Mouse (Mus musculus) layer of hippocampus, adult 9-11 months (tissue): ENCODE data around the gene Traf5.
A peak's percentile ranks its signal among the peaks of the same experiment; 100 is the strongest.

ENCODE experiments used
- DNase-seq: peaks from one replicate; pipeline ENCODE4 v3.0.0; 2022

The Traf5 gene

DNA sequence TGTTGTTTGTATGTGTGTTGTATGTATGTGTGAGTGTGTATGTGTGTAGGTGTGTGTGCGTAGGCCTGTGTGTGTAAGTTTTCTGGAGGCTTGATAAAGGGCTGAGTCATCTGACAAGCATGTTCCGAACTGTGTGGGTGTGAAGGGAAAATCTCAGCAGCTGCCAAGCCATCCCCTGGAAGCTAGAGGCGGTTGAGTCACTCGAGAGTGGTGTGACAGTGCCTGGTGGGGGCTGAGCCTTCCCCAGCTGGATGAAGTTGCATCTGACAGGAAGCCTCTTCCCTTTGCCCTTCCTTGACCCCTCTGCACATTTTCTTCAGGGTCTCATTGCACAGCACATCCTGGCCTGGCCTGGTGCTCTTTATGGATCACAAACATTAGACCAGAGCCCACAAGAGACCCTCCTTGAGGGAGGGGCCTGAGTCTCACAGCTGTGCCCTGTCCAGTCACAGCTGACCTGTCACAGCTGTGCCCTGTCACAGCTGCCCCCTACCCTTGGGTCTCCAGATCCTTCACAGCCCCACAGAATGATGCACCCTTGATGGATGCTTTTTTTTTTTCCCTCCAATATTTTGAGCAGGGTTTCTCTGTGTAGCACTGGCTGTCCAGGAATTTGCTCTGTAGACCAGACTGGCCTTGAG, 30.6 kb downstream of the Traf5 start:
- DNase-seq = peak; percentile 84

DNA sequence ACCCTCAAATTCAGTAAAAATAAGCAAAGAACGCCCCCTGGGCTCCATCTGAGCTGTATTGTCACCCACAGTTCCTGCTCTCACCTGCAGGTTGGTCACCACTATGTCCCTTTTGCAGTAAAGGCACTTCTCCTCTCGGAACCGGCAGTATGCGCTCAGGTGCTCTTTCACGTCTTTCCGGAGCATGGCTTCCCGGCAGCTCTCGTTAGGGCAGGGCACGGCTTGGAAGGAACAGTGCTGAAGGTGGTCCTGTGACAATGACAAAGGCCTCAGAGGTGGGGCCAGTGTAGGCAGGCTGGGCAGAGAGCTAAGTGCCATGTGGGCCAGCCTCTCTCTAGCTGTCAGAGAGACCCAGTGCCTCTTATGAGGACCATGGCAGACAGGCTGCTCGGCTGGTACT, 33.4 kb downstream of the Traf5 start:
- DNase-seq = no peak

DNA sequence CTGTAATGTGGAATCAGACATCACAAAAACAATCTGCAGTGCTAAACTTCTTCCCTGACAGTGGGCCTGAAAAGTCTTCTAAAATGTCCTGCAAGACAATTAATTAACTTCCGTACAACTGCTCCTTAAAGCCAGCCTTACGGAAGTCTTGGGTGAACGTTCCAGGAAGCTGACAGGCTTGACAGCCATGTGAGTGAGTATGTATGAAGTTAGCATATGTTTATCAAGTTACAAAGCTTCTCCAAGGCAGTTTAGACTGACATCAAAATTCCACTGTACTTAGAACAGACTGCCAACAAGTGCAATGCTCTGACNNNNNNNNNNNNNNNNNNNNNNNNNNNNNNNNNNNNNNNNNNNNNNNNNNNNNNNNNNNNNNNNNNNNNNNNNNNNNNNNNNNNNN, 38.6 kb downstream of the Traf5 start:
- no peak for DNase-seq

DNA sequence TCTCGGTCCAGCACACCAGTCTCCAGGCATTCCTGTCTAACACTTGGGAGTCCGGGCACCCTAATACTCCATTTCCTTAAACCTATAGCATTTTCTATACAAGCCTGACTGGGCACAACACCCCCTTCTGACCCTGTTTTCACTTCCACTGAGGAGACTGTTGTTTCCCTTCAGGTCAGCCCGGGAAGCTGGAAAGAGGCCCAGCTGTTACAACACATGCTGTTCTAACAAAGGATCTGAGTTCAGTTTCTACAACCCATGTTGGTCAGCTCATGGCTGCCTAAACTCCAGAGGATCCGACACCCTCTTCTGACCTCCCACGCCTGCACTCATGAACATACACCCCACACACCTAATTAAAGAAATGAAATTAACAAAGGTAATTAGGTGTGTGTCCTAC, 39.4 kb downstream of the Traf5 start:
- DNase-seq = no peak

DNA sequence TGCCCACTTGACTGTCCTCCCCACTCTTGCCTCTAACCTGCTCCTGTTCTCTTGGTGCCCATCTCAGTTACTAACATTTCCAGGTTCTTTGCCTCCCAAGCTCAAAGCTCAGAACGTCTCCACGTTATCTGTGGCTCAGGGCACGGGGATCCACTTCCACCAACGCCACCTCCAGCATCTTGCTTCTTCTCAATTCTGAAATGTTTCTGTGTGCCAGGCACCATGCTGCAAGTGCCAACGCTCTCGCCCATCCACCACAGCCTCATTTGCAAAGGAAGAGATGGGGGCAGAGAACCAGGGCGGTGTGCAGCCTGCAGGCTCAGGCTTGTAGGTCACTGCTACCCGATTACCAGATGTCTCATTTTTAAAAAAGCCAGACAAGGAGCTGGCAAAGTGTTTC, 39.9 kb downstream of the Traf5 start:
- DNase-seq = no peak

DNA sequence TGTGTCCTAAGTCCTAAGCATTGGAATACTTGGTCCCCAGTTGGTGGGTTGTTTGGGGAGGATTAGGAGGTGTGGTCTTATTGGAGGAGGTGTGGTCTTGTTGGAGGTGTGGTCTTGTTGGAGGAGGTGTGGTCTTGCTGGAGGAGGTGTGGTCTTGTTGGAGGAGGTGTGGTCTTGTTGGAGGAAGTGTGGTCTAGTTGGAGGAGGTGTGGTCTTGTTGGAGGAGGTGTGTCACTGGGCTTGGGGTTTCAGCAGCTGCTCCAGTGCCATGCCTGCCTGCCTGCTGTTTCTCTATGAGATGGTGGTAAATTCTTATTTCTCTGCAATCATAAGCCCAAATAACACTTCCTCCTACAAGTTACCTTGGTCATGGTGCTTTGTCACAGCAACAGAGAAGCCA, 93.3 kb downstream of the Traf5 start:
- no peak for DNase-seq

DNA sequence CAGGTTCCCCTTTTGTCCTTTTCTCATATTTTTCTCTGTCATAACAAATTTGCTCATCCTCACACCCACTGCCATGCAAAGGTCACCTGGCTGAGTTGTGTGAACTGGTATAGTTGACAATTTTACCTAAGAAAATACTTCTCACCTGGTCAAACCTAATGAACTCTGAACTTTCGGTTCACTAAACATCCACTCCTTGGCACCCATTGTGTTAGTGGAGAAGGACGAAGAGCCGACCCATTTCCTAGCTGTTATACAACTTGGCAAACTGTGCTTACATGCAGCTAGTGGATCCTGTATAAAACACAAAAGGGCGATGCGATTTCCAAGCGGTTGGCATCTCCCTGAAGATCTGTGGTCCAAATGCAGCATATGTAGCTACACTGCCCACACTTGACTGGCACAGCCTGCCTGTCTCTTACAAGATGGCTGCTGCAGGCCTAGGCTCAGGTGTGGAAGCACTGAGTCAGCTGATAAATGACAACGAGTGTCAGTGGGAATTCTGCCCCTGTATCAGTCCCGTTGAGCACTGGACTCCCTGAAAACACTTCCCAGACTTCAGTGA, 95.7 kb downstream of the Traf5 start:
- DNase-seq = peak; percentile 30

DNA sequence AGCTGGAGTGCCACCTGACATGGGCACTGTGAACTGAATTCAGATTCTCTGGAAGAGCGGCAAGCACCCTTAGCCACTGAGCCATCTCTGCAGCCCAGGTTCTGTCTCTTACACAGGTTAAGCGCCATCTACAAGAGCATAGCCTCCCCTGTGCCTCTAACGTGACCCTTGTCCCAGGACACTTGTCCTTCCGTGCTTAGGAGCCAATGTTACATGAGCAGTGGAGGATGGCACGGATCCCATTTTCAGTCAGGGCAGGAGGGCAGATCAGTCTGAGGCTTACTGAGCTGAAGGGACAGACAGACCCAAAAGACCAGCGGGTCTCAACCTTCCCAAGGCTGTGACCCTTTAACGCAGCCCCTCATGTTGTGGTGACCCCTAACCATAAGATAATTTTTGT, 96.4 kb downstream of the Traf5 start:
- no peak for DNase-seq

DNA sequence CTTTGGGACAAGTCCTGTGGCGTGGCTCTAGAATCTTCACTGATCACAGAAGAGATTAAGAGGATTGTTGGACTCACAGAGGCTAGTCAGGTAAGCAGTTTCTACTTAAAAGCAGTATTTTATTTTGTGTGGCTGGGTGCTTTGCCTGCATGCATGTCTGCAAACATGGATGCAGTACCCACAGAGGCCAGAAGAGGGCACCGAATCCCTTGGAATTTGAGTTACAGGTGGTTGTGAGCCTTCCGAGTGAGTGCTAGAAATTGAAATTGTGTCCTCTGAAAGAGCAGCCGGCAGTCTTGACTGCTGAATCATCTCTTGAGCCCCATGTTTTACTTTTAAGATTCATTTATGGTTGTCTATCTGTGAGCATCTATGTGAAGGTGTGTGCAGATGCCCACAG, 96.9 kb downstream of the Traf5 start:
- DNase-seq = peak; percentile 38

DNA sequence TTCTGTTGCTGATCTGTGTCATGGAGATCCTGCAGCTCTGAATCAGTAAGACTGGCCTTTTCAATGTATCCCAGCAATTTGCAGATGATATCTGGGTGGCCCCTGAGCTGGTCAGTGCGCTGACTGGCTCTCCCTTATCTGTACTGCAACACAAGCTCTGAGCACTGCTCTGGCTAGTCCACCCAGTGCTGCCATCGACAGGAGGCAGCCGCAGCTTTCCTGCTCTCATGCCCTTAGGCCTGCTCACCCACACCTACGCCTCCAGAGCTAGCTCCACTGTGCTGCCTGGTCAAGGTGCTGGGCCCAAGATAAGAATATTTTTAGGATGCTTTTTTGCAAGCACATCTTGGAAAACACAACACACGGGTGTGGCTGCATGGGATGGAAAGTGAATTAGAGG, 97.9 kb downstream of the Traf5 start:
- DNase-seq = no peak

DNA sequence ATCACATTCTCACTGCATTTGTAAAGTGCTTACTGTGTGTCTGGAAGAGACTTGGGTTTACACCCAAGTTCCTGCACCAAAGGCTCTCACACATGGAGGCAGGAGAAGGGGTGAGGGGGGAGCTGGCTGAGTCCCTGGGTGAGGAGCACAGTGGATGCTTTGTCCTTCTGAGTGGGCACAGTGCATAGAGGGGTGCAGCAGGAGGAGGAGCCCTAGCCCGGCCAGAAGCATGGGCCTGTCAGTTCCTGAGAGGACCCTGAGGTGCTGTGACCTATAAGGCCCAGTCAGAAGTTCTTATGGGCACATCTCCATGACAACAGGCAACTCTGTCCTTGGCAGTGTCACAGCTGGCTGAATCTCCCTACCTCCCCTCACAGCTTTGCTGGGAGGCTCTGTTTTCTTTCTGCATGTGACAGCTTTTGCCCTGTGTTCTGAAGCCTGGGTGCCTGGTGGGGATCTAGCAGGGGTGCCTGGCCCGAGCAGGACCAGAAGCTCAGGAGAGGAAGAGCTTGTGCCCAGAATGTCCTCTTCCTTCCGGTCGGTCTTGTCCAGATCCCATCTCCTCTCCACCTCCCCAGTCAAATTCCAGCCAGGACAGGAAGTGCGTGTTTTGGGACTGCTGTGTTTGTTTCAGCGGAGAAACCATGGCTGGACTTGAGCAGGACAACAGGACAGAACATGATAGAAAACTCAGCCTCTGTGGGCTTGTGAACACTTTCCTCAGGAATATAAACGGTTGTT, 100.1 kb downstream of the Traf5 start:
- DNase-seq = peak; percentile 51

DNA sequence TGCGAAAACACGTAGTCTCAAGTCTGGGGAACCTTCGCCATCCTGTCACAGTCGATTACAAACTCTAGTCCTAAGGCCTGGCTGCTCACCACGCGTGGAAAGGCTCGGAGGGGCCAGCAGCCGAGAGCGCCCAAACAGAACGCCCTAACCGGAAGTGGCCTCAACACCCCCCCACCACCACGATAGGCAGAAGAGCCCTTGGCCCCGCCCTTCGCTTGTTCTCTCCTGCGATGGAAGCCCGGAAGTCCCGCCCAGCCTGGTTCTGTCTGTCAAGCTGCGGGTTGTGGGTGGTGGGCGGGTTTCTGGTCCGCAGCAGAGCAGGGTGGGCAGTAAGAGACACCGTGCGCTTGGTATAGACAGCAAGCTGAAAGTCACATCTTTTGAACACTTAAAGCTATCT, 102.4 kb downstream of the Traf5 start:
- peak; percentile 98 for DNase-seq

DNA sequence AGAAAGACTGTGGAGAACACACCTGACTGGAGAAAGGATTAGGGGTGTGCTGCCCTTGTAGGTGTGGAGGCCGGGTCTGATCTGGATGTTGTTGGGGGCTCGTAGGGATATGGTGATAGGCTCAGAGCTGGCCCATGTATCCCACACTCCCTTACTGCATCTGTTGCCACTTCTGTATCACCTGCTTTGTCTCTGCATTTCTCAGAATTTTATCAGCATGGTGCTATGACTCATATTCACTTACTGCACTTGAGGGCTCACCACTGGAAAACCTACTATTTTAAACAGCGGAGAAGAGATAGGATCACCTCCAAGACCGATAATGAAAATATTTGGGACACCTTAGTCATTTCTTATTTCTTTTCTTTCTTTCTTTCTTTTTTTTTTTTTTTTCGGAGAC, 103.3 kb downstream of the Traf5 start:
- no peak for DNase-seq

DNA sequence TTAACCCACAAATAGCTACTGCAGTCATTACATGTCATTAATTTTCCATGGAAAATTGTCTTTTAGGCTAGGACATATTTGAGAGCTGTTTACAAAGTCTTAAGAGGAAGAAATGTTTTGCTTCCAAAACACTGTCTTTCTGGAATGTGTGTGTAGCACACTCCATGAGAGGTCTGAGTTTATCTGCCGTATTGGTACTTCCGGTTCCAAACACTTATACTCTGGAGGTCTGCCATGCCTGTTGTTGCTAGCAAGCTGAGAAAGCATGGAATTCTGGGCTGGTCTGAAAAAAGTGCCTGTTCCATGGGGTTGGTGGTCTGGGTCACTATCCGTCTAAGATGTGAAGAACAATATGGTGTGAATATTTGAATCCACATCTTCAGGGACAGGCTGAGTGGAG, 103.7 kb downstream of the Traf5 start:
- DNase-seq = no peak

DNA sequence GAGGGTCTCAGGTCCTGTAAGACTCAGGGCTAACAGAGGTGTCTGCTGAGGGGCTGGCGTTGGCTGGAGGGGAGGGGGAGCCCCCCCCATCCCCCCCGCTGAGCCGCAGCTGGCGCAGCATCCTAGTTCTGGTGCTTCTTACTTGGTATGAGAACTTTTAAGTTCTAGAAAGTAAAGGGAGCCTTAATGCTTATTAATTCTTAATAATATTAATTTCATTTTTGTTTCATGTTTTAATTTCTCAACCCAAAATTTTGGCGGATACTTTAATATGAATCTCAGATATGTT, 104.9 kb downstream of the Traf5 start:
- no peak for DNase-seq

DNA sequence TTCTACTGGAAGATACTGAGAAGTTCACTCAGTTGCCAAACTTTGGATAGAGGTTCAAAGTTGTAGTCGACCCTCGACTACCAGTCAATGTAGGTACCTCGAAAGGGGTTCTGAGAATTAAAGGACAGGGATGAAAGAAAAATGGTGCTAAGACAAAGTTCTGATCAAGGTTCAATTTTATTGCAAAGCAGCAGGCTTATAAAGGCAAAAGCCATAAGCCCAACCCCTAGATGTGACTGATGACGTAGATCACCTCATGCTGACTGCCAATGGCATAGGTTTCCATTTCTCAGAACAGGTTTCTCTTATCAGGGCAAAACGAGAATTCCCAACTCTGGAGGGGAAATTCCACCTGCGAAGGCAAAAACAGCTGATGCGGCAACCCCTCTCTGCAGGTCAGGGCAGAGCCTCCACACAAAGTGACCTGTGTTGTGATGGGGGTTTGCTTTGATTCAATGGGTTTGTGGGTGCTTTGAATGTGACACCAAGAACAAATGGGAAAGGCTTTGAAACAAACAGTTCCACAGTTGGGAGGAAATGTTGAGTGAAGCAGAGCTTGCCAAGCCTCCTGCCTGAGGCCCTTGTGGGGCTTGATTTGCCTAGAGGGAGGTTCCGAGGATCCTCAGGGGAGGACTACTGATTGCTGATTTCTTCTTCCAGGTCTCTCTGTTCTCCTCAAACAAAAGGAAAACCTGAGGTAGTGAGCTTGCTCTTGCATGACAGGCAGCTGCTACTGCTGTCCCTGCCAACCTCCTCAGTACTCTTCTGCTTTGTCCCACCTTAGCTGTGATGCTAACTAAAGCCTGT, 105.5 kb downstream of the Traf5 start:
- DNase-seq = no peak

DNA sequence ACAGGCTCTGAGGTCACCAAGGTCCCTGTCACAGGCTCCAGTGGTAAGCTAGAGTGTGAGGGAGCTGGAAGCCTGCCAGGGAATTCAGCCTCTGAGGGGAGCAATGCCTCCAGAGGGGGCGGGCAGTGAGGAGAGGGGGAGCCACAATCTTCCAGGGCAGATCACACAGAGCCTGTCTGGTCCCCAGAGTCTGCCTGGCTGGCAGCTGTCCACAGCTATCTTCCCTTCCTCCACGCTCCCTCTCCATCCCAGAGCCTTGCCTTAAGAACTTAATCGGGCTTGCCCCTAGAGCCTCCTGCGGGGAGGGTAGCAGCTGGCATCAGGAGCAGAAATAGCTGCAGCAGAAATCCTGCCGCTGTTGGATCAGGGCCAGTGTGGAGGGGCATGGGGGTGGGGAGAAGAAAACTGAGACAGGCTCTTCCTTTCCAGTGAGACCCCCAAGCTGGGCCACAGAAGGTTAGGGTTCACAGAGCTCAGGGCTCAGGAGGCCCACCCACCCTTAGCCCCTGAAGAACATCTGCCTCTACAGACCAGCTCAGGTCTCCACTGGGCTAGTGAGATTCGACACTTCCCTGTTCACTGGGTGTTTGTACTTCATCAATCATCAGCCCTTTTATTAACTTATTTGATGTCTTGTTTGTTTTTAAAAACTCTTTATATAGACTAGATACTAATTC, 110.8 kb downstream of the Traf5 start:
- DNase-seq = no peak

DNA sequence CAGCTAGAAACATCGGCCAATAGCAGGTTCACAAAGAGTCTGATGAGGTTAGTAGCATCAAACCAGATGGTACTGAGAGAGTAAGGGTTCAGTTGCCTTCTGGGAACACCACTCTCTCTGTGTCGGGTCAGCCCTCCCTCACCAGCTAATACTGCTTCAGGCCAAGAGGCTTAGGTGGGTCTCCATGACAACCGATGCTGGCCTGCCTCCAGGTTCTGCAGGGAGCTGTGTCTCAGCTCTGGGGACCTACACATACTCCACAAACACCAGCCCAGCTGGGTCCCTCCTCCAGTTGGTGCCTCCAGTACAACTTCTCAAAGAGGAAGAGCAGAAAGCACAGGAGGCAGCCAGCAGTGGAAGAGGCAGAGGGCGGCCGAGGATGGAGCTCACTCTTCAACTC, 115.2 kb downstream of the Traf5 start, which contains the start of gene Rd3:
Gene Rd3 (plus strand): TSS at position 184 of the 400 bp plus-strand sequence.
- no peak for DNase-seq

DNA sequence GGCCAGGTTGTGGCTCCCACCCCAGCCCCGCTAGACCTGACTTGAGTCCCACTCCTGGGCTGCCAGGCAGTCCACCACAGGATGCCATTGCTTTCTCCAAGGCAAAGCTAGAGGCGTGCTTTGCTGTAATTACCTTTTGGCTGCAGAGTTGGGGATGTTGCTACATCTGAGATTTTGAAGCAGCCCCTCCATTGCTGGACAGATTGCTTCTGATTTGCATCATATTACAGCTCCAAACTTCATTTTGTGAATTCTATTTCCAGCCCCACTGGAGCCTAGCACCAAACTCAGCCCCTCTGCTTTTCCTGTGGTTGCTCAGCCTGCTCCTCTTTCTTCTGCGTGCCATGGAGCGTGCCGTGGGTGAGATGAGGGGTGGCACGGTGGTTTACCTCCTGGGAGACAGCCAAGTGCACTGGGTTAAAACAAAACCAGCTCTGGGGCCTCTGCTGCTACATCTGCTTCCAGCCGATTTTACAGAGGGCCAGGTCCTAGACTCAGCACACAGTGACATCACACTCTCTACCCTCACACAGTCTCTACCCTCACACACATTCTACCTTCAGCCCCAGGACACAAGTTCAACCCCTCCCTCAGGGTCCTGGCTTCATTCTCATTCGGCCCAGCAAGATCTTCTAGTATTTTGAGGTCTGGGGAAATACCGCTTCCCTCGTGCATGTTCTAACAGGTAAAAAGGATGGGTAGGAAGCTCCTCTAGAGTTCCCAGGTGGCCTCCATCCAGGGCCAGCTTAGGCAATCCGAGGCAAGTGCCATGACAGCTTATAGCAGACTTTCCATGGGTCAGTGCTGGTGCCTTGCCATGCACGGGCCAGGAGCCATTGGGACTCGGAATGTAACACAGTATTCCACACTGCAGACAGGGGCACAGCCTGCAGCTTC, 117.6 kb downstream of the Traf5 start:
- DNase-seq = no peak

DNA sequence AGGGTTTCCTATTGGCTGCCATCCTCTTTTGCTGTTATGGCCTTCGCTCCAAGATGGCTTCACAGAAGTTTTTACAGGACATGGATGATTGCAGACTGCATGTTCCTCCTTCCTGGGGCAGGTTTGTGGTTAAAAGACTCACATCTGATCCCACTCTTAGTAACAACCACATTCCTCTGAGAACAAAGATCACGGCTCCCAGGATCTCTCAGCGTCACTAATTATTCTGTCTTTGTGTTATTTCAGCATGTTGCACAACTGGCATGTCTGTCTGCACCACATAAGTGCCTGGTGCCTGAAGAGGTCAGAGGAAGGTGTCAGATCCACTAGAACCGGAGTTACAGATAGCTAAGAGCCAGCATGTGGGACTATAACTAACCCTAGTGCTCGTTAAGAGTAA, 122.4 kb downstream of the Traf5 start:
- no peak for DNase-seq

DNA sequence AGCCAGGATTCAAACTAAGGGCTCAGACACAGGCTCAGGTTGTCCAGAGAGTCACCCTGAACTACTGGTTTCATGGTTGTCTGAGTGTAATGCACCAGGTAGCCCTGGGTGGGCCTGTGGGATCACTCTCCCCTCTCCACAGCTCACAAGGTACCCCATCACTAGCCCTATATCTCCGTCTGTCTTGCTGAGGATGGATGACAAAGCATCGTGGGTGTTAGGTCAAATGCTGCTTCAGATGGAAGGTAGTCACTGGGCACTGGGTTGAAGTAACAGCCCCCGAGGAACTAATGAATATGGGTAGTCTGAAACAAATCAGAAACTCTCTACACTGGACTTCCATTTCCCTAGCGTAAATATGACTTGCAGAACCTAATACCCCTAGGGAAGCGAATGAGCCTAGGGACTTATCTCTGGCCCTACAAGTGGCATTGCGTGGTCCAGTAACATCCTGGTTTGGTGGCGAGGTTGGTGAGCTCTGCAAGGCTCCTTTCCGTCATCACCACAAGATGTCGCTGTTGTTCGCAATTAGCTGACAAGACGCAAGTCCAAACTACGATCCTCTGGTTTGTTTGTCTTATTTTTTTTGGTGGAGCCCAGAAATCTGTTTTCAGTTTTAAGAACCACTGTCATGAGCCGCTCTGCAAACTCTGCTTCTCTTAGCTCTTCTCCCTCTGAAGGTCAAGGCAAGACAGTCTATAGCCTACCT, 127.4 kb downstream of the Traf5 start:
- DNase-seq = peak; percentile 59
